Mouse (Mus musculus) lung, adult 2 months (tissue): ENCODE measurements at regions not wholly inside any gene's neighbourhood (a gene's known extent, or its start where the extent isn't known, plus 50 kb on each side); places are given as distances from the start of the nearest gene placed in this dataset.

Experiments used
- CTCF ChIP-seq: fragments of 200-500 bp; IDR thresholded peaks from 2 replicates; pipeline ENCODE4 v1.5.1; 2011; ENCODE audit warnings: mild to moderate bottlenecking, low read length, control low read depth; ENCODE audit not compliant: insufficient read depth
- POLR2A ChIP-seq: fragments of 200-500 bp; IDR thresholded peaks from 2 replicates; pipeline ENCODE4 v1.6.1; 2011; ENCODE audit warnings: low read depth, mild to moderate bottlenecking, control low read depth, low read length, borderline replicate concordance; ENCODE audit errors: extremely low read depth

DNA sequence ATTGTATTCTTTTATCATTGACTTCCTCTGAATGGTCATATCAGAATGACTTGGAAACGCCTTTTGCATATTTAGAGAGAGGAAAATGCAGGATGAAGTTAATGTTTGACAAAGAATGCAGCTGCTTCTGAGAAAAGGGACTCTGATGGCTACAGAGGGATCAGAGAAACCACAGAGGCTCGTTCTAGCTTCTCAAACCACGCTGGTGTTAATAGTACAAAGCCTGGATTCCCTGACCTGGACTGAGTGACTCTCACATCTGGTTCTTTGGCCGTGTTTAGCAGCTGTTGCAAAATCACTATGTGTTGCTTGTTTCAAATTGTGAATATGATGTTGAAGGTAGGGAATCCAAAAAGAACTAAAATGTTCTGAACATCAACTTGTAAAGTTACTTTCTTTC is 91.5 kb upstream of the Rgs17 start:
- TF ChIP-seq CTCF (no peak), POLR2A (no peak)
